Mouse (Mus musculus) adrenal gland, adult 2 months (tissue): ENCODE measurements around the gene Aldh1a7. TPM values are rescaled to one million over a fixed set of nuclear protein-coding genes. Genes with fewer than 3 reads are reported as not detected.

ENCODE experiments used
- polyA plus RNA-seq: library from polyadenylated mRNA; depleted of rRNA; stranded (reverse); fragments of >200 nt; gene quantifications from 2 replicates; pipeline ENCODE4 v1.2.3, GENCODE M21; 2012; rRNA removed
- total RNA-seq, 2 experiments: library from RNA; stranded (reverse); gene quantifications; 2 replicates each; pipeline ENCODE4 v1.2.3; 2021

The Aldh1a7 gene
- total and polyA plus RNA-seq, 3 experiments: 1.6 to 15.9 (median 13.2) TPM

Other genes with a start within 250 kb of the Aldh1a7 start
- gene Aldh1a1, start 234.8 kb downstream of the Aldh1a7 start, total RNA-seq: 100 to 1,000 TPM; 112 to 251 TPM
- gene Aldh1a1, start 234.8 kb downstream of the Aldh1a7 start, polyA plus RNA-seq: 3.2 and 5.2 TPM in 2 replicates
- not detected for gene Tmc1, start 226.6 kb upstream of the Aldh1a7 start, total RNA-seq
- gene Tmc1, start 226.6 kb upstream of the Aldh1a7 start, polyA plus RNA-seq: 0.09 and 0.15 TPM in 2 replicates